Mouse (Mus musculus): ENCODE results near the gene Rara.

GRCm38 (mm10) chr11:98929503-98929902, 1.9 kb downstream of the Rara start:
- TF ChIP-seq CHD1 (IDR thresholded peaks at IDR 0.05; ENCODE audit: low read depth, low read length): no peak
- TF ChIP-seq MAFK (IDR thresholded peaks at IDR 0.05; ENCODE audit: borderline replicate concordance, low read depth, low read length): no peak
- no peak for TF ChIP-seq CTCF (IDR thresholded peaks at IDR 0.05 in 2 of 3, conservative IDR thresholded peaks at IDR 0.05 in 1 of 3; ENCODE audit: control insufficient read depth in 1 of 3, insufficient read depth in 1 of 3, low read depth in 2 of 3, low read length in 3 of 3, poor library complexity in 1 of 3, severe bottlenecking in 1 of 3)
- no peak for TF ChIP-seq MAX (IDR thresholded peaks at IDR 0.05; ENCODE audit: low read length)
- TF ChIP-seq GATA1 (IDR thresholded peaks at IDR 0.05; ENCODE audit: low read depth, low read length): no peak
- TF ChIP-seq POLR2A (IDR thresholded peaks at IDR 0.05; ENCODE audit: control insufficient read depth in 1 of 2, insufficient read depth in 1 of 2, low read depth in 1 of 2, low read length in 2 of 2, poor library complexity in 1 of 2): no peak
